8 mouse cellular contexts compared by ENCODE assay signal in the genomic region with DNA sequence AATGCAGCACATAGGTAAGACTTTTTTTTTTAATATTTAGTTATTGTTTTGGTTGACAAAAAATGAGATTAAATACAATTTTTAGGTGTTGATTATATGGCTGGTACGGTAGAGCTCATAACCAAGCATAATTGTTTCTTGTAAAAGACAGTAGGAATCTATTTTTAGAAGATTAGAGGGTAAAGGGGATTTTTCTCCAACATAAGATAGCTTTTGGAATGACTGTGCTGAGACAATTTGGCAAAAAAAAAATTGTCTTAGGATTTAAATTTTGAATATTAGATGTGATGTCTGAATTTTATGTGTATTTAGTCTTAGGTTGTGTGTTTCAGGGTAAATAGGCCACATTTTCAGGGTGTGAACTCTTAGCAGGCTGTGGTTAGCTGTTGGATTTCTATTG. TPM values are rescaled to one million over a fixed set of nuclear protein-coding genes. Genes with fewer than 3 reads are reported as not detected.
DNase-seq lines count a peak whose midpoint lies in the region; ATAC-seq and TF ChIP-seq lines count a peak whose summit lies in the region.

No protein-coding gene starts in this region.

- H3K4me1 ChIP-seq in heart, embryonic 14.5 days (ENCODE audit: control insufficient read depth in 2 of 2, insufficient read depth in 2 of 2, low read length in 2 of 2), result peaks cover 6 to 27% of the 10 kb centered on the region in 2 experiments
- H3K4me1 ChIP-seq in thymus, adult 2 months (replicated peaks; ENCODE audit: control insufficient read depth, insufficient read depth, low read length), result peaks cover 8% of the 10 kb centered on the region
- H3K4me1 ChIP-seq in limb, embryonic 15.5 days, result peaks cover 13% of the 10 kb centered on the region; the same call in 1 of the 2 replicates

- no peak for TF ChIP-seq POLR2A in thymus, adult 2 months (IDR thresholded peaks at IDR 0.05; ENCODE audit: control insufficient read depth, extremely low read depth, insufficient read depth, low read length, poor library complexity)

- no peaks in the 10 kb centered on the region for H3K9me3 ChIP-seq in heart, embryonic 14.5 days (ENCODE audit: control insufficient read depth, low read length)
- no peaks in the 10 kb centered on the region for H3K9me3 ChIP-seq in limb, embryonic 15.5 days

- no peak for ATAC-seq in heart, embryonic 14.5 days (ENCODE audit: insufficient number of reproducible peaks, insufficient read depth, low FRiP score, low read depth)
- no peak for ATAC-seq in limb, embryonic 15.5 days (ENCODE audit: insufficient number of reproducible peaks, low FRiP score, low TSS enrichment, low read depth)
- no peak for ATAC-seq in inflammation-experienced regulatory T-cells, adult 6 months

- intact Hi-C loops in gastrocnemius, postnatal 36 days (cut with DNase I), result no loop called here
- intact Hi-C loops in gastrocnemius, postnatal 14 days (cut with DNase I; ENCODE audit: low total_unique reads), result no loop called here

- H3K4me2 ChIP-seq in heart, embryonic 14.5 days (ENCODE audit: low read length), result peak overlapping the region; percentile 52
- H3K4me2 ChIP-seq in limb, embryonic 15.5 days, result peak overlapping the region; percentile 40; the same call in 1 of the 2 replicates

- DNase-seq in heart, adult 18-20 months, result no peak
- no peak for DNase-seq in thymus, adult 2 months
- DNase-seq in thymus, postnatal 10 days (ENCODE audit: low spot score in 2 of 2), result no peak
- no peak for DNase-seq in gastrocnemius, postnatal 36 days
- DNase-seq in gastrocnemius, postnatal 14 days, result no peak

- peak overlapping the region; percentile 32; the same call in 1 of the 2 replicates for H3K9ac ChIP-seq in heart, embryonic 14.5 days (ENCODE audit: low read length)
- H3K9ac ChIP-seq in limb, embryonic 15.5 days, result no peak overlapping the region

- no peak for TF ChIP-seq CTCF in thymus, adult 2 months (IDR thresholded peaks at IDR 0.05; ENCODE audit: borderline replicate concordance, control insufficient read depth, extremely low read depth, insufficient read depth, low read length, poor library complexity)

- peak overlapping the region in 1 of 2 experiments; percentile 19; a peak in 3 of 4 replicates for H3K4me3 ChIP-seq in heart, embryonic 14.5 days (ENCODE audit: control insufficient read depth in 1 of 2, insufficient read depth in 1 of 2, low read depth in 1 of 2, low read length in 2 of 2)
- H3K4me3 ChIP-seq in thymus, adult 2 months (ENCODE audit: control insufficient read depth, insufficient read depth, low read length), result no peak overlapping the region
- H3K4me3 ChIP-seq in limb, embryonic 15.5 days, result peak overlapping the region; percentile 26

- H3K27me3 ChIP-seq in heart, embryonic 14.5 days (ENCODE audit: control insufficient read depth, insufficient read depth, low read length), result no peaks in the 10 kb centered on the region
- no peaks in the 10 kb centered on the region for H3K27me3 ChIP-seq in thymus, adult 2 months (ENCODE audit: control insufficient read depth, insufficient read depth, low read length)
- no peaks in the 10 kb centered on the region for H3K27me3 ChIP-seq in limb, embryonic 15.5 days

- H3K27ac ChIP-seq in heart, embryonic 14.5 days (replicated peaks in 1 of 2; ENCODE audit: control insufficient read depth in 1 of 2, insufficient read depth in 1 of 2, low read depth in 2 of 2, low read length in 2 of 2), result peak overlapping the region; percentile 63 to 66; a peak in 3 of 4 replicates
- H3K27ac ChIP-seq in thymus, adult 2 months (ENCODE audit: control insufficient read depth, insufficient read depth, low read length), result peak overlapping the region; percentile 69; the same call in 1 of the 2 replicates
- peak overlapping the region; percentile 74 for H3K27ac ChIP-seq in limb, embryonic 15.5 days

- H3K36me3 ChIP-seq in heart, embryonic 14.5 days (ENCODE audit: control insufficient read depth, insufficient read depth, low read length), result peaks cover 29% of the 10 kb centered on the region
- H3K36me3 ChIP-seq in thymus, adult 2 months (ENCODE audit: control insufficient read depth, insufficient read depth, low read length), result peaks cover 31% of the 10 kb centered on the region
- H3K36me3 ChIP-seq in limb, embryonic 15.5 days, result peaks cover 25% of the 10 kb centered on the region

- WGBS in heart, embryonic 14.5 days, result 35% methylated on average over 1 of the region's 1 CpGs
- 20% methylated on average over 1 of the region's 1 CpGs for WGBS in thymus, adult 2 months
- WGBS in limb, embryonic 15.5 days, result 41% methylated on average over 1 of the region's 1 CpGs

RNA-seq across cellular contexts. Expression of a gene that starts 32.8 kb away (rescaled TPM):
- 23.3 and 29.5 TPM in 2 replicates for polyA plus RNA-seq in heart, embryonic 14.5 days (2014; fragmentation: Nextera tagmentation; extraction: Ambion mirVana)
- 10 to 100 TPM; 11.1 to 12.2 TPM for total RNA-seq in heart, adult 18-20 months (2021)
- polyA plus RNA-seq in thymus, adult 2 months (2012; rRNA removed), result 7.5 and 8.1 TPM in 2 replicates
- polyA plus RNA-seq in limb, embryonic 15.5 days (2015; fragmentation: Nextera tagmentation; extraction: Ambion mirVana), result 39.0 and 40.9 TPM in 2 replicates
- total RNA-seq in gastrocnemius, postnatal 36 days (2021), result 1 to 10 TPM; 6.8 to 7.8 TPM
- polyA plus RNA-seq in inflammation-experienced regulatory T-cells, adult 6 months (2017; shearing (Covaris generic)), result 100 to 1,000 TPM in 1 of 3 experiments, 10 to 100 TPM in 2; 83.6 to 104 (median 99.6) TPM
- 1 to 10 TPM; 8.4 to 8.5 TPM for total RNA-seq in gastrocnemius, postnatal 14 days (2021)
